Mouse (Mus musculus) heart, embryonic 14.5 days (tissue): ENCODE results near the gene Tsnaxip1. TPM values are rescaled to one million over a fixed set of nuclear protein-coding genes. Genes with fewer than 3 reads are reported as not detected.

Experiments used
- ATAC-seq: fragments of 200-750 bp; cut with Nextera tagmentation; 2 replicates; pipeline ENCODE4 v1.8.0; 2017; ENCODE audit warnings: low read depth, moderate TSS enrichment; ENCODE audit not compliant: insufficient number of reproducible peaks, insufficient read depth, low FRiP score
- H3K27ac ChIP-seq, 2 experiments: fragments of 200-500 bp in 1 of 2; fragments of 300-500 bp in 1 of 2; sonication (generic) in 1 of 2; replicated peaks in 1 of 2; 2 replicates each; pipeline ENCODE4 v1.5.1; 2012 to 2014; ENCODE audit warnings: low read depth in 2 of 2, low read length in 2 of 2, control low read depth in 1 of 2, mild to moderate bottlenecking in 1 of 2, mixed read lengths in 1 of 2; ENCODE audit not compliant: control insufficient read depth in 1 of 2, insufficient read depth in 1 of 2
- H3K27me3 ChIP-seq: fragments of 300-500 bp; sonication (generic); 2 replicates; pipeline ENCODE4 v1.6.1; 2014; ENCODE audit warnings: mild to moderate bottlenecking, low read length, control low read depth; ENCODE audit not compliant: control insufficient read depth, insufficient read depth
- H3K36me3 ChIP-seq: fragments of 300-500 bp; sonication (generic); 2 replicates; pipeline ENCODE4 v1.6.1; 2014; ENCODE audit warnings: mild to moderate bottlenecking, control low read depth, low read length, mixed read lengths; ENCODE audit not compliant: control insufficient read depth, insufficient read depth
- H3K4me1 ChIP-seq, 2 experiments: fragments of 200-500 bp in 1 of 2; fragments of 300-500 bp in 1 of 2; sonication (generic) in 1 of 2; 2 replicates each; pipeline ENCODE4 v1.6.1; 2012 to 2014; ENCODE audit warnings: low read length in 2 of 2, control low read depth in 1 of 2, mixed read lengths in 1 of 2; ENCODE audit not compliant: control insufficient read depth in 2 of 2, insufficient read depth in 2 of 2
- H3K4me2 ChIP-seq: fragments of 300-500 bp; sonication (generic); 2 replicates; pipeline ENCODE4 v1.6.1; 2014; ENCODE audit warnings: mild to moderate bottlenecking, low read length
- H3K4me3 ChIP-seq, 2 experiments: fragments of 200-500 bp in 1 of 2; fragments of 300-500 bp in 1 of 2; sonication (generic) in 1 of 2; 2 replicates each; pipeline ENCODE4 v1.5.1; 2012 to 2014; ENCODE audit warnings: low read length in 2 of 2, mild to moderate bottlenecking in 2 of 2, control low read depth in 1 of 2, low read depth in 1 of 2, moderate library complexity in 1 of 2; ENCODE audit not compliant: control insufficient read depth in 1 of 2, insufficient read depth in 1 of 2
- H3K9ac ChIP-seq: fragments of 300-500 bp; sonication (generic); 2 replicates; pipeline ENCODE4 v1.6.1; 2014; ENCODE audit warnings: mild to moderate bottlenecking, low read length
- H3K9me3 ChIP-seq: fragments of 300-500 bp; sonication (generic); 2 replicates; pipeline ENCODE4 v1.6.1; 2016; ENCODE audit warnings: low read length, control low read depth; ENCODE audit not compliant: control insufficient read depth
- WGBS: fragments of 180-500 bp; shearing (Covaris S2); extraction: QIAGEN DNeasy Blood & Tissue Kit; methylation state at CpG from one replicate; pipeline ENCODE4 v1.1.7; 2014; 5-methylcytosine and 5-hydroxymethylcytosine counted together
- polyA plus RNA-seq: library from polyadenylated mRNA; unstranded; fragments of >200 nt; fragmentation: Nextera tagmentation; extraction: Ambion mirVana; gene quantifications from 2 replicates; pipeline ENCODE4 v1.2.1, GENCODE M21; 2014

Tsnaxip1 gene
- polyA plus RNA-seq, 1 experiment from 2014 or later = not detected

GRCm38 (mm10) chr8:105861951-105862350, 34.4 kb downstream of the Tsnaxip1 start:
- Histone ChIP-seq H3K4me3 (peak overlapping the region; percentile 94 to 96; a peak in 3 of 4 replicates), H3K9me3 (no peaks in the 10 kb centered on the region), H3K9ac (peak overlapping the region; percentile 96), H3K4me2 (peak overlapping the region; percentile 91), H3K36me3 (peaks cover 42% of the 10 kb centered on the region), H3K27ac (no peak overlapping the region), H3K4me1 (peaks cover 5 to 29% of the 10 kb centered on the region in 2 experiments), H3K27me3 (no peaks in the 10 kb centered on the region)
- no peak for ATAC-seq
- WGBS = 10% methylated on average over 1 of the region's 1 CpGs

DNA sequence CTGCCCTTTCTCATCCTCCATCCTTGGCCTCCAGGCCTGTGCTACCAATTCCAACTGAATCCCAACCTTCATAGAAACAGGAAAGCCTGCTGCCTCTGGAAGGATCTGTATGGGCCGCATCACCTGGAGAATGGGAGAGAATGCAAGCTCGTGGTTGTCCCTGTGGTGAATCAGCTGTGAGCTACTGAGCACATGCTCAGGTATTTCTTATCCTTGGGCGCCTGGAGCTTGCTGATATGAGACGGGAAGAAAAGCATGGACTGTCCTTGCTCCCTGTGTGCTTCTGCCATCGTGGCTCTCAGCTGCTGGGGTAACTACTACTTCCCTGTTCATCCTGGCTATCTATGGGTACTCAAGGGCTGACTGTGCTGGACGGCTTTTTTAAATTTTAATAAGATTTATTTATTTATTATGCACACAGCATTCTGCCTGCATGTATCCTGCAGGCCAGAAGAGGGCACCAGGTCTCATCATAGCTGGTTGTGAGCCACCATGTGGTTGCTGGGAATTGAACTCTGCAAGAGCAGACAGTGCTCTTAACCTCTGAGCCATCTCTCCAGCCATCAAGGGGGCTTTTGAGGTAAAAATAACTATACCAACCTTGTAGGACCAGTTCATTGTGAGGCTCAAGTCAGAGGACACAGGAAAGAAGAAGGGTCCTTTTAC, 39.0 kb downstream of the Tsnaxip1 start:
- Histone ChIP-seq H3K27me3 (no peaks in the 10 kb centered on the region), H3K4me2 (no peak overlapping the region), H3K4me1 (peaks cover 0 to 11% of the 10 kb centered on the region in 2 experiments; a peak in 2 of 4 replicates), H3K4me3 (no peak overlapping the region), H3K9me3 (no peaks in the 10 kb centered on the region), H3K9ac (no peak overlapping the region), H3K27ac (no peak overlapping the region), H3K36me3 (peaks cover 70% of the 10 kb centered on the region)
- WGBS = 75% methylated on average over 6 of the region's 6 CpGs
- no peak for ATAC-seq

GRCm38 (mm10) chr8:105874301-105874700, 46.8 kb downstream of the Tsnaxip1 start:
- peak overlapping the region; percentile 50 for H3K4me2 ChIP-seq
- H3K4me1 ChIP-seq = peaks cover 13 to 25% of the 10 kb centered on the region in 2 experiments
- peak overlapping the region; percentile 42 for H3K9ac ChIP-seq
- peaks cover 74% of the 10 kb centered on the region for H3K36me3 ChIP-seq
- H3K27ac ChIP-seq = peak overlapping the region; percentile 80 to 93
- H3K9me3 ChIP-seq = no peaks in the 10 kb centered on the region
- H3K4me3 ChIP-seq = no peak overlapping the region
- H3K27me3 ChIP-seq = no peaks in the 10 kb centered on the region
- ATAC-seq = peak; percentile 71
- WGBS = 37% methylated on average over 6 of the region's 6 CpGs

- WGBS = under 1% methylated on average over 45 of the region's 45 CpGs
- peak; percentile 42; the same call in 1 of the 2 replicates for ATAC-seq
- Histone ChIP-seq H3K9me3 (no peaks in the 10 kb centered on the region), H3K9ac (peak within 1 kb of the TSS; percentile 97), H3K4me3 (peak within 1 kb of the TSS; percentile 87 to 95), H3K27me3 (no peaks in the 10 kb centered on the region), H3K4me1 (peaks cover 3 to 15% of the 10 kb centered on the region in 2 experiments; a peak in 3 of 4 replicates), H3K27ac (peak within 1 kb of the TSS; percentile 30 to 69; a peak in 3 of 4 replicates), H3K4me2 (peak within 1 kb of the TSS; percentile 95), H3K36me3 (peaks cover 63% of the 10 kb centered on the region)
Observed at GRCm38 (mm10) chr8:105880754-105881520, 53.4 kb downstream of the Tsnaxip1 start, which contains the start of gene Edc4. Gene Edc4, plus strand, starts transcription at chr8:105880881.

DNA sequence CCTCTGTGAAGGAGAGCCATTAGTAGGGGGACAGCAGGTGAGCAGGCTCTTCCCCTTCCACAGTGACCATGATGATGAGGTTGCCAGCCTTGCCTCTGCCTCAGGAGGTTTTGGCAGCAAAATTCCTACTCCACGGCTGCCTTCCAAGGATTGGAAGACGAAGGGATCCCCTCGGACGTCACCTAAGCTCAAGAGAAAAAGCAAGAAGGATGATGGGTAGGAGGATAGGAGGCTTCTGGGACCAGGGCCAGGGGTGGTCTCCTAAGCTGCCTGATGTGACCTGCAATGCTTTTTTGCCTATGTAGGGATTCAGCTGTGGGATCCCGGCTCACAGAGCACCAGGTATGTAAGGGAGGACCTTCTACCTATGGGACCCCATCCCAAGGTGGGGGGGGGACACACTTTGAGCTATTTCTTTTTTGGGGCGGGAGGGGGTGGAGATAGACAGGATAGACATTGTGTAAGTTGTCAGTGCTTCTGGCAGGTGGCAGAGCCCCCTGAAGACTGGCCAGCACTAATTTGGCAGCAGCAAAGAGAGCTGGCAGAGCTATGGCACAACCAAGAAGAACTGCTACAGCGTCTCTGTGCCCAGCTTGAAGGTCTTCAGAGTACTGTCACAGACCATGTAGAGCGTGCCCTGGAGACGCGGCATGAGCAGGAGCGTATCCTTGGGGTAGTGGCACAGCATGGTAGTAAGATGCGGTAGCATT, 62.4 kb downstream of the Tsnaxip1 start:
- H3K27ac ChIP-seq = no peak overlapping the region
- no peaks in the 10 kb centered on the region for H3K9me3 ChIP-seq
- peaks cover 87% of the 10 kb centered on the region for H3K36me3 ChIP-seq
- ATAC-seq = no peak
- H3K27me3 ChIP-seq = no peaks in the 10 kb centered on the region
- WGBS = 91% methylated on average over 12 of the region's 12 CpGs
- no peak overlapping the region for H3K9ac ChIP-seq
- no peak overlapping the region for H3K4me3 ChIP-seq
- H3K4me1 ChIP-seq = peaks cover 4 to 6% of the 10 kb centered on the region in 2 experiments; a peak in 2 of 4 replicates
- no peak overlapping the region for H3K4me2 ChIP-seq

DNA sequence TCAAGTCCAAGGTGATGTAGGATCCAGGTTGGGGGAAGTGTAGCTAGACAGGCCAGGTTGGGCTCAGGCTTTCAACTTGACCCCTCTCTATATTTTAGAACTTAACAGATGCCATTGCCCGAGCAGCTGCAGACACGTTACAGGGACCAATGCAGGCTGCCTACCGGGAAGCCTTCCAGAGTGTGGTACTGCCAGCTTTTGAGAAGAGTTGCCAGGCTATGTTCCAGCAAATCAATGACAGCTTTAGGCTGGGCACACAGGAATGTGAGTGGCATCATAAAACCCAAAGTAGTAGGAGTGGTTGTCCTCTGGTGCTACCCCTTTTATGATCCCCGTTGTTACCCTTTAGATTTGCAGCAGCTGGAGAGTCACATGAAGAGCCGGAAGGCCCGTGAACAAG, 63.3 kb downstream of the Tsnaxip1 start:
- 95% methylated on average over 6 of the region's 6 CpGs for WGBS
- Histone ChIP-seq H3K27me3 (no peaks in the 10 kb centered on the region), H3K4me1 (peaks cover 4 to 6% of the 10 kb centered on the region in 2 experiments; a peak in 2 of 4 replicates), H3K4me2 (no peak overlapping the region), H3K9ac (no peak overlapping the region), H3K36me3 (peaks cover 82% of the 10 kb centered on the region), H3K9me3 (no peaks in the 10 kb centered on the region), H3K27ac (no peak overlapping the region), H3K4me3 (no peak overlapping the region)
- no peak for ATAC-seq

DNA sequence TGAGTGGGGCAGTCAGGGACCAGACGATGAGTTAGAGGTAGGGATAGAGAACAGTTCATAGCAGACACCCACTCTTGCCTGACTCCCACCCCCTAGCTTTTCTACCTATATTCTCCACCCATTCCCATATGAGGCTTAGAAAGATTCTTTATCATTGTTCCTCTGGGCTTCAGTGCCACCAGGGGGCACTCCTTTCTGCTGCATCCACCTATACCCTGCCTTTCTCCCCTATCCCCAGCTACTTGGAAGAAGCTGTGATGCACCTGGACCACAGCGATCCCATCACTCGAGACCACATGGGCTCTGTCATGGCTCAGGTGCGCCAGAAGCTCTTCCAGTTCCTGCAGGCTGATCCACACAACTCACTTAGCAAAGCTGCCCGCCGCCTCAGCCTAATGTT, 64.9 kb downstream of the Tsnaxip1 start:
- H3K27ac ChIP-seq = no peak overlapping the region
- H3K9ac ChIP-seq = no peak overlapping the region
- no peak overlapping the region for H3K4me3 ChIP-seq
- no peak for ATAC-seq
- peaks cover 67% of the 10 kb centered on the region for H3K36me3 ChIP-seq
- H3K4me1 ChIP-seq = peaks cover 4 to 6% of the 10 kb centered on the region in 2 experiments; a peak in 2 of 4 replicates
- no peaks in the 10 kb centered on the region for H3K27me3 ChIP-seq
- no peaks in the 10 kb centered on the region for H3K9me3 ChIP-seq
- H3K4me2 ChIP-seq = no peak overlapping the region
- WGBS = 83% methylated on average over 6 of the region's 6 CpGs
